Mouse (Mus musculus) liver, embryonic 14.5 days (tissue): ENCODE data around the gene Grm7. TPM values are rescaled to one million over a fixed set of nuclear protein-coding genes. Genes with fewer than 3 reads are reported as not detected.

ENCODE experiments used
- ATAC-seq: fragments of 200-750 bp; cut with Nextera tagmentation; 2 replicates; pipeline ENCODE4 v1.8.0; 2017; ENCODE audit warnings: moderate number of reproducible peaks, mild to moderate bottlenecking, moderate library complexity; ENCODE audit not compliant: insufficient read depth
- DNase-seq, 3 experiments: peaks; one replicate each; pipeline ENCODE4 v3.0.0-alpha.2; 2012 to 2013; ENCODE audit warnings: low read depth in 3 of 3, low spot score in 3 of 3
- H3K27ac ChIP-seq: fragments of 300-500 bp; sonication (generic); 2 replicates; pipeline ENCODE4 v1.5.1; 2014; ENCODE audit warnings: moderate library complexity, mild to moderate bottlenecking, control low read depth, inconsistent platforms
- H3K27me3 ChIP-seq: fragments of 300-500 bp; sonication (generic); 2 replicates; pipeline ENCODE4 v1.6.1; 2014; ENCODE audit warnings: mild to moderate bottlenecking, low read length, moderate library complexity; ENCODE audit not compliant: control insufficient read depth, insufficient read depth
- H3K36me3 ChIP-seq: fragments of 300-500 bp; sonication (generic); replicated peaks from 2 replicates; pipeline ENCODE4 v1.6.1; 2014; ENCODE audit warnings: low read depth; ENCODE audit not compliant: control insufficient read depth, insufficient read depth
- H3K4me1 ChIP-seq, 2 experiments: fragments of 200-500 bp in 1 of 2; fragments of 300-500 bp in 1 of 2; sonication (generic) in 1 of 2; replicated peaks; 2 replicates each; pipeline ENCODE4 v1.6.1; 2012 to 2014; ENCODE audit warnings: antibody characterized with exemption in 1 of 2, inconsistent platforms in 1 of 2, low read length in 1 of 2; ENCODE audit not compliant: control insufficient read depth in 2 of 2, insufficient read depth in 2 of 2
- H3K4me2 ChIP-seq: fragments of 300-500 bp; sonication (generic); 2 replicates; pipeline ENCODE4 v1.6.1; 2014; ENCODE audit warnings: low read depth, mild to moderate bottlenecking, control low read depth, moderate library complexity
- H3K4me3 ChIP-seq, 2 experiments: fragments of 200-500 bp in 1 of 2; fragments of 300-500 bp in 1 of 2; sonication (generic) in 1 of 2; 2 replicates each; pipeline ENCODE4 v1.5.1; 2012 to 2014; ENCODE audit warnings: low read depth in 2 of 2, low read length in 2 of 2, mild to moderate bottlenecking in 2 of 2, control low read depth in 1 of 2, inconsistent platforms in 1 of 2, moderate library complexity in 1 of 2; ENCODE audit not compliant: insufficient read depth in 1 of 2
- H3K9ac ChIP-seq: fragments of 300-500 bp; sonication (generic); replicated peaks from 2 replicates; pipeline ENCODE4 v1.6.1; 2014; ENCODE audit warnings: mild to moderate bottlenecking, control low read depth, moderate library complexity
- H3K9me3 ChIP-seq: fragments of 300-500 bp; sonication (generic); 2 replicates; pipeline ENCODE4 v1.6.1; 2016; ENCODE audit warnings: low read length, mixed read lengths; ENCODE audit not compliant: control insufficient read depth
- CTCF ChIP-seq: IDR thresholded peaks from 2 replicates; pipeline ENCODE4 v1.5.1; 2016; ENCODE audit warnings: antibody characterized with exemption, low read depth, control low read depth
- EP300 ChIP-seq: IDR thresholded peaks from 2 replicates; pipeline ENCODE4 v1.6.1; 2016; ENCODE audit warnings: antibody characterized with exemption, low read depth
- WGBS: fragments of 180-500 bp; shearing (Covaris S2); extraction: QIAGEN DNeasy Blood & Tissue Kit; methylation state at CpG from one replicate; pipeline ENCODE4 v1.1.7; 2014; ENCODE audit not compliant: insufficient replicate concordance; 5-methylcytosine and 5-hydroxymethylcytosine counted together
- polyA plus RNA-seq, 2 experiments: library from polyadenylated mRNA; depleted of rRNA in 1 of 2; stranded (reverse) in 1 of 2; unstranded in 1 of 2; fragments of >200 nt; fragmentation: Nextera tagmentation in 1 of 2; extraction: Ambion mirVana in 1 of 2; gene quantifications; 2 replicates each; pipeline versions ENCODE4 v1.2.1 to v1.2.3; 2012 to 2014

Gene Grm7
- polyA plus RNA-seq, 2 experiments: 0.01 TPM; not detected in 1

GRCm38 (mm10) chr6:111255215-111255614, 609.8 kb downstream of the Grm7 start:
- H3K36me3 ChIP-seq: no peaks in the 10 kb centered on the region
- no peaks in the 10 kb centered on the region for H3K4me1 ChIP-seq
- DNase-seq (no peak), ATAC-seq (no peak)
- no peaks in the 10 kb centered on the region for H3K27me3 ChIP-seq
- no peaks in the 10 kb centered on the region for H3K9me3 ChIP-seq
- 68% methylated on average over 5 of the region's 5 CpGs for WGBS
- no peak for TF ChIP-seq EP300
- TF ChIP-seq CTCF: no peak
- H3K9ac ChIP-seq: no peak overlapping the region
- no peak overlapping the region for H3K4me2 ChIP-seq
- H3K27ac ChIP-seq: no peak overlapping the region
- no peak overlapping the region for H3K4me3 ChIP-seq

DNA sequence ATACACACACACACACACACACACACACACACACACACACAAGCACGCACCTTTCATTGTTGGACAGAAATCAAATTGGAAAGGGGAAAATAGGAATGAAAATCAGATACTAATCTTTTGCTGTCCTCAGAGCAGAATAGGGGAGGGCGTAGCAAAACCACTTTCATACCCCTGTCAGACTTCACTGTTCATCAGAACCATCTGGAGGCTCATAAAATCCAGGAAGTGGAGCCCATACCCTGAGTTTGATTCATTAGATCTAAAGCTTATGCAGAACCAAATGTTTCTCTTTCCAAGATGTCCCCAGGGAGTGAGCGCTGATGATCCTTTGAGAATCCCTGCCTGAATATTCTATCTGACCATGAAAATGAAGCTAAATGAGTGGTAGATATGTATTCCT, 611.6 kb downstream of the Grm7 start:
- H3K4me3 ChIP-seq: no peak overlapping the region
- H3K9me3 ChIP-seq: no peaks in the 10 kb centered on the region
- no peaks in the 10 kb centered on the region for H3K27me3 ChIP-seq
- DNase-seq (no peak), ATAC-seq (no peak)
- no peak overlapping the region for H3K9ac ChIP-seq
- no peak overlapping the region for H3K4me2 ChIP-seq
- H3K4me1 ChIP-seq: no peaks in the 10 kb centered on the region
- no peak overlapping the region for H3K27ac ChIP-seq
- WGBS: 72% methylated on average over 3 of the region's 3 CpGs
- TF ChIP-seq CTCF (no peak), EP300 (no peak)
- no peaks in the 10 kb centered on the region for H3K36me3 ChIP-seq

GRCm38 (mm10) chr6:111258256-111258655, 612.9 kb downstream of the Grm7 start:
- no peaks in the 10 kb centered on the region for H3K4me1 ChIP-seq
- H3K27me3 ChIP-seq: no peaks in the 10 kb centered on the region
- no peak for DNase-seq
- H3K4me3 ChIP-seq: no peak overlapping the region
- WGBS: 45% methylated on average over 3 of the region's 3 CpGs
- no peaks in the 10 kb centered on the region for H3K36me3 ChIP-seq
- no peak overlapping the region for H3K4me2 ChIP-seq
- H3K9ac ChIP-seq: no peak overlapping the region
- no peak overlapping the region for H3K27ac ChIP-seq
- ATAC-seq: no peak
- TF ChIP-seq CTCF: no peak
- TF ChIP-seq EP300: no peak
- H3K9me3 ChIP-seq: no peaks in the 10 kb centered on the region

GRCm38 (mm10) chr6:111261181-111261580, 615.8 kb downstream of the Grm7 start:
- ATAC-seq (no peak), DNase-seq (no peak)
- no peak for TF ChIP-seq CTCF
- TF ChIP-seq EP300: no peak
- H3K27ac ChIP-seq: no peak overlapping the region
- no peak overlapping the region for H3K9ac ChIP-seq
- WGBS: 45% methylated on average over 1 of the region's 1 CpGs
- no peaks in the 10 kb centered on the region for H3K36me3 ChIP-seq
- no peak overlapping the region for H3K4me2 ChIP-seq
- no peaks in the 10 kb centered on the region for H3K4me1 ChIP-seq
- H3K27me3 ChIP-seq: no peaks in the 10 kb centered on the region
- no peaks in the 10 kb centered on the region for H3K9me3 ChIP-seq
- no peak overlapping the region for H3K4me3 ChIP-seq

- H3K4me3 ChIP-seq: no peak overlapping the region
- 49% methylated on average over 4 of the region's 4 CpGs for WGBS
- H3K4me1 ChIP-seq: no peaks in the 10 kb centered on the region
- TF ChIP-seq EP300: no peak
- no peak for TF ChIP-seq CTCF
- H3K27ac ChIP-seq: no peak overlapping the region
- H3K4me2 ChIP-seq: no peak overlapping the region
- ATAC-seq: no peak
- no peaks in the 10 kb centered on the region for H3K9me3 ChIP-seq
- no peaks in the 10 kb centered on the region for H3K36me3 ChIP-seq
- DNase-seq: no peak
- H3K27me3 ChIP-seq: no peaks in the 10 kb centered on the region
- no peak overlapping the region for H3K9ac ChIP-seq
Observed at GRCm38 (mm10) chr6:111276657-111277056, 631.3 kb downstream of the Grm7 start.
